Comparison of ENCODE assay signal across 13 mouse cellular contexts in the genomic region with DNA sequence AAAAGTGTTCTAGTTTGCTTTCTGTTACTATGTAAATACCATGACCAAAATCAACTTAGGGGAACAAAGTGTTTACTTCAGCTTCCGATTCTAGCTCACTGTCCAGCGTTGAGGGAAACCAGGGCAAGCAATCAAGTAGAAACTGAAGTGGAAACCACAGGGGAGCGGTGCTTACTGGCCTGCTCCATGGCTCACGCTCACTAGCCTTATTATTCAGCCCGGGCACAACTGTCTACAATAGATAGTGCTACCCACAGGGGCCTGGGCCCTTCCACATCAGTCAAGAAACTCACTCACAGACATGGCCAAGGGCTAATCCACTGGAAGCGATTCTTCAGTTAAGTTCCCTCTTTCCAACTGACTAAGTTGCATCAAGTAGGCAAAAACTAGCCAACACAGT. TPM values are rescaled to one million over a fixed set of nuclear protein-coding genes. Genes with fewer than 3 reads are reported as not detected.
DNase-seq lines count a peak whose midpoint lies in the region; ATAC-seq and TF ChIP-seq lines count a peak whose summit lies in the region.
"Had no signal": no experiment of that assay in that cellular context is flagged by ENCODE, and none has a peak within 500 bp of the region (broad histone marks: within the 10 kb centered on the region; RNA-seq: fewer than 3 reads in every experiment).

No protein-coding gene starts in this region.

- H3K36me3 ChIP-seq in heart, embryonic 12.5 days = peaks cover 51% of the 10 kb centered on the region
- peaks cover 28 to 30% of the 10 kb centered on the region in 2 experiments for H3K36me3 ChIP-seq in MEL (ENCODE audit: control insufficient read depth in 1 of 2, insufficient read depth in 2 of 2, low read length in 2 of 2)
- peaks cover 50% of the 10 kb centered on the region for H3K36me3 ChIP-seq in heart, embryonic 15.5 days
- peaks cover 58% of the 10 kb centered on the region for H3K36me3 ChIP-seq in liver, embryonic 15.5 days (replicated peaks)
- peaks cover 23% of the 10 kb centered on the region for H3K36me3 ChIP-seq in midbrain, embryonic 16.5 days (ENCODE audit: control insufficient read depth, insufficient read depth, low read length)

- 65% methylated on average over 6 of the region's 6 CpGs for WGBS in heart, embryonic 12.5 days
- 61% methylated on average over 6 of the region's 6 CpGs for WGBS in heart, embryonic 15.5 days
- WGBS in liver, embryonic 15.5 days (ENCODE audit: insufficient replicate concordance) = 10% methylated on average over 6 of the region's 6 CpGs
- 86% methylated on average over 6 of the region's 6 CpGs for WGBS in midbrain, embryonic 16.5 days

- peak overlapping the region; percentile 91 for H3K4me3 ChIP-seq in heart, embryonic 12.5 days
- H3K4me3 ChIP-seq in MEL (ENCODE audit: control insufficient read depth in 1 of 2, insufficient read depth in 1 of 2, low read depth in 2 of 2, low read length in 2 of 2) = peak overlapping the region; percentile 37 to 63
- H3K4me3 ChIP-seq in heart, embryonic 15.5 days = peak overlapping the region; percentile 86
- H3K4me3 ChIP-seq in liver, embryonic 15.5 days (replicated peaks) = peak overlapping the region; percentile 77
- H3K4me3 ChIP-seq in midbrain, embryonic 16.5 days (ENCODE audit: low read depth, low read length) = no peak overlapping the region
- H3K4me3 ChIP-seq: embryonic facial prominence, embryonic 12.5 days had no signal

- no peak for TF ChIP-seq RAD21 in MEL (IDR thresholded peaks at IDR 0.05; ENCODE audit: low read depth, low read length)

- ATAC-seq in heart, embryonic 12.5 days (ENCODE audit: insufficient number of reproducible peaks, low FRiP score) = no peak
- no peak for ATAC-seq in heart, embryonic 15.5 days (replicated peaks; ENCODE audit: insufficient number of reproducible peaks, insufficient read depth, low FRiP score, low read depth)
- ATAC-seq in liver, embryonic 15.5 days (ENCODE audit: insufficient read depth) = peak; percentile 39
- ATAC-seq in midbrain, embryonic 16.5 days = no peak

- DNase-seq in heart, adult 9 months (ENCODE audit: low spot score in 2 of 2) = no peak
- DNase-seq in MEL (ENCODE audit: low read depth, low spot score) = peak; percentile 76
- DNase-seq in thymus, postnatal 10 days (ENCODE audit: low spot score in 2 of 2) = no peak
- DNase-seq in embryo, embryonic 10.5 days (ENCODE audit: low spot score) = no peak
- DNase-seq: lung, postnatal 14 days; thymus, adult 2 months had no signal

- H3K4me2 ChIP-seq in heart, embryonic 12.5 days = peak overlapping the region; percentile 76
- peak overlapping the region; percentile 85 for H3K4me2 ChIP-seq in heart, embryonic 15.5 days
- peak overlapping the region; percentile 75 for H3K4me2 ChIP-seq in liver, embryonic 15.5 days
- H3K4me2 ChIP-seq in midbrain, embryonic 16.5 days (ENCODE audit: low read length) = no peak overlapping the region

- TF ChIP-seq POLR2A in MEL (IDR thresholded peaks at IDR 0.05; ENCODE audit: control insufficient read depth in 1 of 2, insufficient read depth in 1 of 2, low read depth in 1 of 2, low read length in 2 of 2, poor library complexity in 1 of 2) = no peak

- H3K79me2 ChIP-seq in MEL (ENCODE audit: control insufficient read depth, insufficient read depth, low read length, poor library complexity) = peaks cover 47% of the 10 kb centered on the region

- TF ChIP-seq CTCF in MEL (IDR thresholded peaks at IDR 0.05 in 2 of 3, conservative IDR thresholded peaks at IDR 0.05 in 1 of 3; ENCODE audit: control insufficient read depth in 1 of 3, insufficient read depth in 1 of 3, low read depth in 2 of 3, low read length in 3 of 3, poor library complexity in 1 of 3, severe bottlenecking in 1 of 3) = no peak

- H3K27ac ChIP-seq in heart, embryonic 12.5 days (ENCODE audit: poor library complexity, severe bottlenecking) = peak overlapping the region; percentile 6; the same call in 1 of the 2 replicates
- H3K27ac ChIP-seq in MEL (ENCODE audit: control insufficient read depth, low read depth, low read length) = peak overlapping the region; percentile 67
- H3K27ac ChIP-seq in heart, embryonic 15.5 days = 0 out of 2 replicates have a peak overlapping the region, but pooled peaks have one; percentile 21
- peak overlapping the region; percentile 89 for H3K27ac ChIP-seq in liver, embryonic 15.5 days (replicated peaks)
- H3K27ac ChIP-seq in midbrain, embryonic 16.5 days (ENCODE audit: low read length) = no peak overlapping the region
- H3K27ac ChIP-seq: embryonic facial prominence, embryonic 12.5 days had no signal

- peak; percentile 27 to 31 for TF ChIP-seq EP300 in MEL (IDR thresholded peaks at IDR 0.05; ENCODE audit: low read depth in 1 of 2, low read length in 2 of 2)

- peaks cover 37% of the 10 kb centered on the region for H3K4me1 ChIP-seq in heart, embryonic 12.5 days (replicated peaks)
- H3K4me1 ChIP-seq in MEL (ENCODE audit: control insufficient read depth in 1 of 2, insufficient read depth in 2 of 2, low read length in 2 of 2) = peaks cover 1 to 23% of the 10 kb centered on the region in 2 experiments; a peak in 2 of 4 replicates
- peaks cover 25% of the 10 kb centered on the region for H3K4me1 ChIP-seq in heart, embryonic 15.5 days (replicated peaks)
- peaks cover 47% of the 10 kb centered on the region for H3K4me1 ChIP-seq in liver, embryonic 15.5 days (replicated peaks)
- H3K4me1 ChIP-seq in midbrain, embryonic 16.5 days (ENCODE audit: control insufficient read depth, insufficient read depth, low read length) = peaks cover 26% of the 10 kb centered on the region

- H3K9me3 ChIP-seq in heart, embryonic 12.5 days (replicated peaks) = no peaks in the 10 kb centered on the region
- H3K9me3 ChIP-seq in MEL (replicated peaks; ENCODE audit: insufficient read depth, low read length) = no peaks in the 10 kb centered on the region
- no peaks in the 10 kb centered on the region for H3K9me3 ChIP-seq in heart, embryonic 15.5 days (replicated peaks)
- no peaks in the 10 kb centered on the region for H3K9me3 ChIP-seq in liver, embryonic 15.5 days (replicated peaks)
- no peaks in the 10 kb centered on the region for H3K9me3 ChIP-seq in midbrain, embryonic 16.5 days (replicated peaks; ENCODE audit: control insufficient read depth, low read length, poor library complexity, severe bottlenecking)
- H3K9me3 ChIP-seq: embryonic facial prominence, embryonic 12.5 days had no signal

- H3K9ac ChIP-seq in heart, embryonic 12.5 days = peak overlapping the region; percentile 35
- peak overlapping the region; percentile 46 for H3K9ac ChIP-seq in MEL (ENCODE audit: control insufficient read depth, low read depth, low read length, poor library complexity, severe bottlenecking)
- H3K9ac ChIP-seq in heart, embryonic 15.5 days = no peak overlapping the region
- peak overlapping the region; percentile 34; the same call in 1 of the 2 replicates for H3K9ac ChIP-seq in liver, embryonic 15.5 days
- no peak overlapping the region for H3K9ac ChIP-seq in midbrain, embryonic 16.5 days (ENCODE audit: low read depth, low read length)
- H3K9ac ChIP-seq: embryonic facial prominence, embryonic 12.5 days had no signal

- no peaks in the 10 kb centered on the region for H3K27me3 ChIP-seq in heart, embryonic 12.5 days (replicated peaks)
- no peaks in the 10 kb centered on the region for H3K27me3 ChIP-seq in MEL (ENCODE audit: control insufficient read depth in 1 of 2, insufficient read depth in 2 of 2, low read length in 2 of 2)
- no peaks in the 10 kb centered on the region for H3K27me3 ChIP-seq in heart, embryonic 15.5 days
- no peaks in the 10 kb centered on the region for H3K27me3 ChIP-seq in liver, embryonic 15.5 days
- no peaks in the 10 kb centered on the region for H3K27me3 ChIP-seq in midbrain, embryonic 16.5 days (ENCODE audit: control insufficient read depth, insufficient read depth, low read depth, low read length)
- H3K27me3 ChIP-seq: embryonic facial prominence, embryonic 12.5 days had no signal

RNA-seq across cellular contexts. Expression of a gene that starts 2.1 kb away (rescaled TPM):
- polyA plus RNA-seq in heart, embryonic 12.5 days (2016; fragmentation: Nextera tagmentation; extraction: Ambion mirVana) = 570 and 575 TPM in 2 replicates
- 312 and 340 TPM in 2 replicates for total RNA-seq in MEL (2012; rRNA removed)
- polyA plus RNA-seq in MEL (2012; ENCODE audit: insufficient read depth in 1 of 2, insufficient read length in 2 of 2, low read depth in 1 of 2, low replicate concordance in 2 of 2, missing spikeins in 1 of 2) = 100 to 1,000 TPM in 1 of 2 experiments, not detected in 1; 375 TPM
- 661 and 746 TPM in 2 replicates for polyA plus RNA-seq in heart, embryonic 15.5 days (2015; fragmentation: Nextera tagmentation; extraction: Ambion mirVana)
- polyA plus RNA-seq in liver, embryonic 15.5 days (2015; fragmentation: Nextera tagmentation; extraction: Ambion mirVana) = 296 and 323 TPM in 2 replicates
- polyA plus RNA-seq in midbrain, embryonic 16.5 days (2015; fragmentation: Nextera tagmentation; extraction: Ambion mirVana) = 222 and 248 TPM in 2 replicates

RNA-seq across cellular contexts. Expression of a gene that starts 2.2 kb away (rescaled TPM):
- polyA plus RNA-seq in heart, embryonic 12.5 days (2016; fragmentation: Nextera tagmentation; extraction: Ambion mirVana) = 290 and 305 TPM in 2 replicates
- 227 and 247 TPM in 2 replicates for total RNA-seq in MEL (2012; rRNA removed)
- 100 to 1,000 TPM in 1 of 2 experiments, not detected in 1; 129 TPM for polyA plus RNA-seq in MEL (2012; ENCODE audit: insufficient read depth in 1 of 2, insufficient read length in 2 of 2, low read depth in 1 of 2, low replicate concordance in 2 of 2, missing spikeins in 1 of 2)
- 216 and 279 TPM in 2 replicates for polyA plus RNA-seq in heart, embryonic 15.5 days (2015; fragmentation: Nextera tagmentation; extraction: Ambion mirVana)
- 130 and 158 TPM in 2 replicates for polyA plus RNA-seq in liver, embryonic 15.5 days (2015; fragmentation: Nextera tagmentation; extraction: Ambion mirVana)
- polyA plus RNA-seq in midbrain, embryonic 16.5 days (2015; fragmentation: Nextera tagmentation; extraction: Ambion mirVana) = 325 and 329 TPM in 2 replicates

RNA-seq across cellular contexts. Expression of a gene that starts 15.6 kb away (rescaled TPM):
- 2.5 and 3.0 TPM in 2 replicates for polyA plus RNA-seq in heart, embryonic 12.5 days (2016; fragmentation: Nextera tagmentation; extraction: Ambion mirVana)
- 4.9 and 5.3 TPM in 2 replicates for total RNA-seq in MEL (2012; rRNA removed)
- 1 to 10 TPM in 1 of 2 experiments, not detected in 1; 4.6 TPM for polyA plus RNA-seq in MEL (2012; ENCODE audit: insufficient read depth in 1 of 2, insufficient read length in 2 of 2, low read depth in 1 of 2, low replicate concordance in 2 of 2, missing spikeins in 1 of 2)
- polyA plus RNA-seq in heart, embryonic 15.5 days (2015; fragmentation: Nextera tagmentation; extraction: Ambion mirVana) = 2.1 and 2.6 TPM in 2 replicates
- 0.75 and 1.0 TPM in 2 replicates for polyA plus RNA-seq in liver, embryonic 15.5 days (2015; fragmentation: Nextera tagmentation; extraction: Ambion mirVana)
- 5.7 and 5.9 TPM in 2 replicates for polyA plus RNA-seq in midbrain, embryonic 16.5 days (2015; fragmentation: Nextera tagmentation; extraction: Ambion mirVana)

RNA-seq across cellular contexts. Expression of a gene that starts 15.7 kb away (rescaled TPM):
- polyA plus RNA-seq in heart, embryonic 12.5 days (2016; fragmentation: Nextera tagmentation; extraction: Ambion mirVana) = 20.4 and 21.0 TPM in 2 replicates
- total RNA-seq in MEL (2012; rRNA removed) = 8.7 and 10.4 TPM in 2 replicates
- polyA plus RNA-seq in MEL (2012; ENCODE audit: insufficient read depth in 1 of 2, insufficient read length in 2 of 2, low read depth in 1 of 2, low replicate concordance in 2 of 2, missing spikeins in 1 of 2) = 10 to 100 TPM in 1 of 2 experiments, not detected in 1; 20.2 TPM
- 14.5 and 16.4 TPM in 2 replicates for polyA plus RNA-seq in heart, embryonic 15.5 days (2015; fragmentation: Nextera tagmentation; extraction: Ambion mirVana)
- polyA plus RNA-seq in liver, embryonic 15.5 days (2015; fragmentation: Nextera tagmentation; extraction: Ambion mirVana) = 5.6 and 7.0 TPM in 2 replicates
- polyA plus RNA-seq in midbrain, embryonic 16.5 days (2015; fragmentation: Nextera tagmentation; extraction: Ambion mirVana) = 16.4 and 19.8 TPM in 2 replicates

RNA-seq across cellular contexts. Expression of a gene that starts 40.4 kb away (rescaled TPM):
- polyA plus RNA-seq in heart, embryonic 12.5 days (2016; fragmentation: Nextera tagmentation; extraction: Ambion mirVana) = 0.22 TPM in 1 of 2 replicates, not detected in the other
- total RNA-seq in MEL (2012; rRNA removed) = not detected in 2 replicates
- not detected for polyA plus RNA-seq in MEL (2012; ENCODE audit: insufficient read depth in 1 of 2, insufficient read length in 2 of 2, low read depth in 1 of 2, low replicate concordance in 2 of 2, missing spikeins in 1 of 2)
- not detected in 2 replicates for polyA plus RNA-seq in heart, embryonic 15.5 days (2015; fragmentation: Nextera tagmentation; extraction: Ambion mirVana)
- not detected in 2 replicates for polyA plus RNA-seq in liver, embryonic 15.5 days (2015; fragmentation: Nextera tagmentation; extraction: Ambion mirVana)
- polyA plus RNA-seq in midbrain, embryonic 16.5 days (2015; fragmentation: Nextera tagmentation; extraction: Ambion mirVana) = 0.24 and 0.28 TPM in 2 replicates
- total RNA-seq: heart, adult 18-20 months had no signal
- polyA plus RNA-seq: embryonic facial prominence, embryonic 12.5 days; kidney, adult 2 months; thymus, adult 2 months had no signal

Comparison
In these comparisons a context has a peak if more than half of its experiments do, and no peak if none do; other contexts are left out.
1. H3K9ac ChIP-seq: peak in heart, embryonic 12.5 days (single experiment), MEL (single experiment) and liver, embryonic 15.5 days (single experiment); none in heart, embryonic 15.5 days (single experiment) and midbrain, embryonic 16.5 days (single experiment).